Mouse (Mus musculus) B cell, adult 2 months (primary cell): ENCODE data around the gene Akr1d1.

Experiments
- DNase-seq, 2 experiments: peaks; one replicate each; pipeline ENCODE4 v3.0.0; 2022

Gene Akr1d1

DNA sequence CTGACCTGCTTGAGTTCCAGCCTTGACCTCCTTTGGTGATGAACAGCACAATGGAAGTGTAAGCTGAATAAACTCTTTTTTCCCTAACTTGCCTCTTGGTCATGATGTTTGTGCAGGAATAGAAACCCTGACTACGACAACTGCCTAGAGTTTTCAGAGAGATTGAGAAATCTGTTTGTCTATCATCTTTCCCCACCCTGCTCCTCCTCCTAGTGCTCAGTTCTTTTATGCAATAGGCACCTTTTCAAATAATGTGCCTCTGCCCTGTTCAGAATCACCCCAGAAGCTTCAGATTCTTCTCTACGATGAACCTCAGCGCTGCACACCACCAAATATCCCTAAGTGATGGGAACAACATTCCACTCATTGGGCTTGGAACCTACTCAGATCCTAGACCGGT is at the start of gene Akr1d1:
Gene Akr1d1 (plus strand): TSS at position 234 of the 400 bp plus-strand sequence.
- DNase-seq: no peak

- no peak for DNase-seq
Observed at GRCm38 (mm10) chr6:37481147-37481546, 48.8 kb upstream of the Akr1d1 start.

- no peak for DNase-seq
Observed at GRCm38 (mm10) chr6:37483262-37483661, 46.7 kb upstream of the Akr1d1 start.

- DNase-seq: no peak
Observed at GRCm38 (mm10) chr6:37484588-37485070, 45.3 kb upstream of the Akr1d1 start.

GRCm38 (mm10) chr6:37486502-37486901 is 43.5 kb upstream of the Akr1d1 start:
- DNase-seq: no peak

DNA sequence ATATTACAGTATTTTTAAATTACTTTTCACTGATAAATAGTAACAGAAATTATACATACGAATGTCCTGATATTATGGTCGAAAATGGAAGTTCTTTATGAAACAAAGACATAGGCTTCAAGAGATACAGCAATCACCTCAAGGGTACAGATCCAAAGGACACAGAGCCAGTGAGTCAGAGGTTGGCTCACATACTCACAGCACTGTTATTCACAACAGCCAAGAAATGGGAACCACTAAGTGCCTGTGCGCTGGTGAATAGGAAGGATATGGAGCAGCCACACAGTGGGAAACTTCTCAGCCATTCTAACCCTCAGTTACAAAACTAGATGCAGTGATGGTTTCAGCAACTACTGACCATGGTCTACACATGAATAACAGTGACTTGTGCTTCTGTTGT is 37.7 kb upstream of the Akr1d1 start:
- DNase-seq: no peak

- DNase-seq: no peak
Observed at GRCm38 (mm10) chr6:37494957-37495356, 35.0 kb upstream of the Akr1d1 start.

GRCm38 (mm10) chr6:37496866-37497265 is 33.1 kb upstream of the Akr1d1 start:
- no peak for DNase-seq

DNA sequence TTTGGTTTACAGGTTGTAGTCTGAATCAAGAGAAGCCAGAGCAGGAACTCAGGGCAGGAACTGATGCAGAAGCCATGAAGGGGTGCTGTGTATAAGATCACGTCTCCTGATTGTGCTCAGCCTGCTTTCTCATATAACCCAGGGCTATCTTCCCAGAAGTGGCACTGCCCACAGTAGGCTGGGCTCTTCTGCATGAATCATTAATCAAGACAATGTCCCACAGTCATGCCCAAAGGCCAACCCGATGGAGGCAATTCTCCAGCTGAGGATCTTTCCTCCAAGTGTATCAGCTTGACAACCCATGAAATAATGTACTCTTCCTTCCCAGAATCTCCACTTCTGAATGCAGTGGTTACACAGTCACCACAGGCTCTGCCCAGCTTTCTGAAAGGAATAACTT is 24.4 kb upstream of the Akr1d1 start:
- no peak for DNase-seq

DNA sequence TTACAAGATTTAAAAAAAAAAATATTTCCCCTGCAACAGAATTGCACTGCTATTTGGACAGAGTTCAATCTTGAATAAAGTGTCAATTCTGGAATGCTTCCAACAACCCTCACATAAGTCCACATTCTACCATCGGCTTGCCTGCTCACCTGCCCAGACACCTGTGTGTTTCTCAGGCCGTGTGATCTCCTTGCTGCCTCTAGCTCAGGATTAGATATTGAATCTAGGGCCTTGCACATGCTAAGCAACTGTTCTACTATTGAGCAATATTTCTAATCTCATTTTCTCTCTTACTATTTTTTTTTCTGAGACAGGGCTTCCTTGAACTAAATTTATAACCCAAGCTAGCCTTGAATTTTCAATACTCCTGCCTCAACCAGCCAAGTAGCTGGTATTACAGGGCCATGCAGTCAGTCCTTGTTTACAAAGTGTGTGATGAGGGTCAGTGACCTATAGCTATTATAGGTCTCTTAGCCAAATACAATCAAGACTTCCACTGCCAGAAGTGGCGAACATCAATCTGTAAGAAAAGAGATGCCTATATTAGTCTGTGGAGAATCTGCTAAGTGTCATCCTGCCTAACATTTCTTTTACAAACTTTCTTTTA is 23.0 kb upstream of the Akr1d1 start:
- no peak for DNase-seq

- DNase-seq: no peak
Observed at GRCm38 (mm10) chr6:37510786-37511185, 19.2 kb upstream of the Akr1d1 start.

DNA sequence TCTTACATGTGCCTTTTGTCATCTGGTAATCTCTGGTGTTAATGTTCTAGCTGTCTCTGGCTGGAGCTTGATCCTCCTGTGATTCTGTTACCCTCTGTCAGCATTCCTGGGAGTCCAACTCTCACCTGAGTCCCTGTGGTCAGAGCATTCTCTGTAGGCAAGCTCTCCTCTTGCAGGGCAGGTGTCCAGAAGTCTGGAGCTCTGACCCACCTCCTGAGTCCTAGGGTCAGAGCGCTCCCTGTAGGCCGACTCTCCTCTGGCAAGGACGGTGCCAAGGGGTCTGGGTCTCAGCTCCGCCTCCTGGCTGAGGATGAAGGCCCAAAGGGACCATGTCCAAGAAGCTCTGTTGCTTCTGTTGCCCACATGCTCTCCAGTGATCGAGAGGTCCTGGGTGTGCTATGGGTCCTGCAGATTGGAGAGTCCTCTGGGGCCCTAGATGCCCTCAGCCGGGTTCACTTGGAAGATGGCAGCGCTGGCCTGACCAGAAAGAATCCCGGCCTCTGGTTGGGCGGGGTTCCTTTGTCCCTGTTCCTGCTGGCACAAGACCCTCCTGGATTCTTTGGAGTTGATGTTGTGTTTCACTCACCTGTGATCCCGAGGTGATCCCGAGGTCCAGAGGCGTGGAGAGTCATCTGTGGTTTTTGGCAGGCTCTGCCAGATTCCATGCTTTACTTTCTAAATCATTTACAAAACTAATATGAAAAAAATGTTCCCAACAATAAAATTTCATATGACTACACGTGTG is 9.2 kb upstream of the Akr1d1 start:
- no peak for DNase-seq

GRCm38 (mm10) chr6:37532036-37532435 is 2.1 kb downstream of the Akr1d1 start:
- DNase-seq: no peak

GRCm38 (mm10) chr6:37536831-37537230 is 6.9 kb downstream of the Akr1d1 start:
- no peak for DNase-seq

DNA sequence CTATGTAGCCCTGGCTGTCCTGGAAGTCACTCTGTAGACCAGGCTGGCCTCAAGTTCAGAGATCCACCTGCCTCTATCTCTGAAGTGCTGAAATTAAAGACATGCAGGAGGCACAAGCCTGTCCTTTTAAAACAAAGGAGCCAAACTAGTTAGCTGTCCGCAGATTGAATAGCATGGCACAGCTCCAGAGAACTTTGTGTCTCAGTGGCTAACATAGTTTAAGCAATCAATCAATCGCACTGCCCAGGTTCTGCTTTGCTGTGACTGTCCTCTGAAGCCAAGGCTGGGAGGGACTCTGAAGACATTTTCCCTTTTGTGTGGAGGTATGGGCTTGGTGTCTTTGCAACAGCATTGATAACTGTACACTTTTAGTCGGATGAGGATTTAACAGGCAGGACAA is 7.8 kb downstream of the Akr1d1 start:
- DNase-seq: no peak

DNA sequence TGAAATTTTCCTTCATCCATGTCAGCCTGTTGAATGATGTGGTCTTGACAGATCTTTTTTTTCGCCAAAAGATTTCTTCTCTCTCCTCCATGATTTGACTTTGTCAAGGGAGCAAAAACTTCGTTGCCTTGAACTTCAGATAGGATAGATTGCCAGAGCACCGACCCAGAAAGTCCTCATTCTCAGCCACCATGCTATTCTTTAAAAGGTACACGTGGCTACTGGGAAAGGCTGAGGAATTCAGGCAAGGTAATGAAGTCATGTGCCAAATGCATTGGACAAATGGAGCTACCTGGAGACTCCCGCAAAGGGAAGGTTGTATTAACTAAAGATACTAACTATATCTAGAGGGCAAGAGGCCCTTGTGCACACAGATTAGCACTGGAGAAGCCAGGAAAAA is 8.8 kb downstream of the Akr1d1 start:
- DNase-seq: no peak

DNA sequence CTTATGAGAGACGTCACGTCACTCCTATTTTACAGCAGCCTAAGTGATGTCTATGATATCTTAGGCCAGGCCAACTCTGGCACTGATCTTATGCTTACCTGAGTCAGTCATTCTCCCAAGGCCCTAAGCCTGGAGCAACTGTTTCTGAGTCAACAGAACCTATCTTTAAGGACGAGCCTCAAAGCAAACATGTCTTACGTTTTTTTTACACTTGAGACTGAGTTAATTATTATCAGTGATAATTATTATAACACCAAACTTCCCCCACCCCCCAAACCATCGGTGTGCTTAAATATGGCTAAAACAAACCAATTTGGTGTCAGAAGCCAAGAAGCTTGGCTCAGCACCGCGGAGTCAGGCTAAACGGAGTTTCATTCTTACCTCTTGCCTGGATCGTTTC is 9.4 kb downstream of the Akr1d1 start:
- no peak for DNase-seq

GRCm38 (mm10) chr6:37540113-37540512 is 10.1 kb downstream of the Akr1d1 start:
- DNase-seq: no peak

DNA sequence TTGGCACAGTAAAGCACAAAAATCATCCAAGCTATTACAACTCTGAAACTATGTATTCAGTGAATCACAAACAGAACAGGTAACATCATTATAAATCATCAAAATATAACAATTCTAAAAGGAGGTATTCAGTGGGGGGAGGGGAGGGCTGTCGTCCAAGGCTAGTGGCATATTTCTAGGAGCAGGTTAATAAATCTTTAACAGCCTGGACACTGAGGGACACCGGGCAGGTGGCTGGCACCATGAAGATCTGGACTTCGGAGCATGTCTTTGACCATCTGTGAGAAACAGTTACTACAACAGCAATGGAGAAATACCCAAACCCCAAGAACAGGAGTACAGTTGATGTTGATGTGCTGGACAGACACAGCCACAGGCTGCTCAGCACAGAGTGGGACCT is 11.2 kb downstream of the Akr1d1 start:
- no peak for DNase-seq

GRCm38 (mm10) chr6:37542145-37542544 is 12.2 kb downstream of the Akr1d1 start:
- no peak for DNase-seq

- DNase-seq: peak; percentile 44 to 50
Observed at GRCm38 (mm10) chr6:37552760-37553159, 22.8 kb downstream of the Akr1d1 start.

DNA sequence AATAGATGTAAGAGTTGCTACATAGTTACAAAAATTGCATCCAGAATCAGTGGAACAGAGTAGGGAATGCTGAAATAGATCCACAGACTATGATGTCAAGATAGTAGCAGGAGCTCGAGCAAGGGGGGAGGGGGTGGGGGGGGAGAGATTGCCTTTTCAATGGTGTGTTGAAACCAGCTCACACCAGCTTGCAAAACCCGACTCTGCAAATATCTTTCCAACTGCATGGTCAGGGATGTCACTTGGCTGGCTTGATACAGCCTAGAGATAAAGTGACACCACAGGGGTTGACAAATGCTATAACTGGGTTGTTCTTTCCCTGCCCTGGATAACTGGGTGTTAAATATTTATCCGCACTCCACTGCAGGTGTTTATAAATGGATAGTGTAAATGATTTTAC is 24.0 kb downstream of the Akr1d1 start:
- DNase-seq: no peak

- DNase-seq: no peak
Observed at GRCm38 (mm10) chr6:37554327-37554726, 24.4 kb downstream of the Akr1d1 start.

DNA sequence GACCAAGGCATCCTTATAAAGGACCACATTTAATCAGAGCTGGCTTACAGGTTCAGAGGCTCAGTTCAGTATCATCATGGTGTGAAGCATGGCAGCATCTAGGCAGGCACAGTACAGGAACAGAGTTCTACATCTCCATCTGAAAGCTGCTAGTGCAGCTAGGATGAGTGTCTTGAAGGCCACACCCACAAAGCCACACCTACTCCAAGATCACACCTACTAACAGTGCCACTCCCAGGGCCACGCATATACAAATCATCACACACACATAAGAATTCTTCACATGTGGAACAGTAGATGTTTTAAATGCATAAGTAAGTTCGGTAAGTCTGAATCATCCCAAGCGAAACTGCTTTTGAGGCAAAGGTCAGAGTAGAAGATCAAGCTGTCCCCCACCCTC is 33.9 kb downstream of the Akr1d1 start:
- no peak for DNase-seq

GRCm38 (mm10) chr6:37567363-37567762 is 37.4 kb downstream of the Akr1d1 start:
- no peak for DNase-seq
